Mouse (Mus musculus): Measurements from ENCODE around the gene Syce1l.

Gene Syce1l

DNA sequence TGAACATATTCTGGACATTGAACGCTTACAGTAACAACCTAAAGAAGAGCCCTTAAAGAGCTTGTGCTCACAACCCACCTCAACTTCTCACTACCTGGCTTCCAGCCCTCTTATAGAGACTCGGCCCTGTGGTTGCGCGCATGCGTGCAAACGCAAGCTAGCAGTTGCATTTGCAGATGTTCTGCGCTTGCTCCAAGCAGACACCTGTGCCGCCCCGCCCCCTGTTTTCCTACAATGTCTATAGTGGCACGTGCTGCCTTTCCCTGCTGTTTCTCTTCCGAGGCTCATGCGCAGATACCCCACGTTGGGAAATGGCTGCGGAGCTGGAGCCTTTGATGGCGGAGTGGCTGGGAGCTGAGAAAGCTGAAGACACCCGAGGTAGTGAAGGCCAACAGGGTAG is at the start of gene Syce1l:
TSS of gene Syce1l (plus strand) at position 288 of the 400 bp plus-strand sequence.
- no peak for DNase-seq (ENCODE audit: low spot score)

DNA sequence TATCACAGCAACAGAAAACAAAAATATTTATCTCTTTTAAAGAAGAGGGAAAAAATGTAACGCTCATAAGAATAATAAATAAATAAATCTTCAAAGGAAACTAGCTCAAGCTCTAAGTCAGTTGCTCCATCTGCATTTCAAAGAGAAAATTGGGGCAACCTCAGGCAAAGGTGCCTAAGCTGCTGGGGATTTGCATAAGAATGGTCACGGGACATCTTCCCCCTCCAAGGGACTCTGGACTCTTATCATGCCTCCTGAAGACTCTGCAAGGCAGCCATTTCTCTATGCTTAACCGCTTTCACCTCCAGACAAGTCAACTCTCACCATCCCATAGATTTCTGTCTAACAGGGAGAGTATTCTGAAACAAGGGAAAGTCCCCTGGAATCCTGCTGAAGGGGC is 44.6 kb upstream of the Syce1l start:
- no peak for DNase-seq (ENCODE audit: low spot score)

DNA sequence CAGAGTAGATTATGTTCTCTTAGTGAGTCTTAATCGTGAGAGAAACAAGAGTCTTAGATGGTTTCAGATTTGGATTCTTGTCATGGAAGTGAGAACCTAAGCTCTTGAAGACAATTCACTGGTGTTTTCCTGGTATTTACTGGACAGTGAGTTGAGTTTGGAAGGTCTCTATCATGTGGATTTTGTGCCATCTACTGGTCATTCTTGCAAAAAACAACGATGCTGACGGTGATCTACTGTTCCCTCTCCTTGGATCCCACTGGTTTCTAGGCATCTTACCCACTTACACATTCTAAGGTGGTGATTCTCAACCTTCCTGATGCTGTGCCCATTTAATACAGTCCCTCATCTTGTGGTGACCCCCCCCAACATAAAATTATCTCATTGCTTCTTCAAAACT is 10.4 kb upstream of the Syce1l start:
- DNase-seq (ENCODE audit: low spot score): no peak

DNA sequence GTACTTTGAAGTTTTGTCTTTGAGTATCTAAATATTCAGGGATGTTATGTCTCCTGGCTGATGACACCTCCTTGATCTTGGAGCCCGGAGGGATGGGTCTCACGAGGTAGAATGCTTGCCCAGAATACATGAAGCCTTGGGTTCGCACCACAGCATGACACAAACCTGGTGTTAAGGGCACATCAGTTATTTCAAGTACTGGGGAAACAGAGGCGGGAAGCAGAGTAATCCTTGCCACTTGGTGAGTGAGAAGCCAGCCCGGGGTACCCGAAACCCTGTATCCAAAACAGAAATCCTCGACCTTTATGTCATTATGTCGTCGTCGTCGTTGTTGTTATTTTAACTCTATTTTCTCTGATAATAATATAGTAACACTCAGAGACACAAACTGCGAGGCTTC is 8.9 kb upstream of the Syce1l start:
- no peak for DNase-seq (ENCODE audit: low spot score)

DNA sequence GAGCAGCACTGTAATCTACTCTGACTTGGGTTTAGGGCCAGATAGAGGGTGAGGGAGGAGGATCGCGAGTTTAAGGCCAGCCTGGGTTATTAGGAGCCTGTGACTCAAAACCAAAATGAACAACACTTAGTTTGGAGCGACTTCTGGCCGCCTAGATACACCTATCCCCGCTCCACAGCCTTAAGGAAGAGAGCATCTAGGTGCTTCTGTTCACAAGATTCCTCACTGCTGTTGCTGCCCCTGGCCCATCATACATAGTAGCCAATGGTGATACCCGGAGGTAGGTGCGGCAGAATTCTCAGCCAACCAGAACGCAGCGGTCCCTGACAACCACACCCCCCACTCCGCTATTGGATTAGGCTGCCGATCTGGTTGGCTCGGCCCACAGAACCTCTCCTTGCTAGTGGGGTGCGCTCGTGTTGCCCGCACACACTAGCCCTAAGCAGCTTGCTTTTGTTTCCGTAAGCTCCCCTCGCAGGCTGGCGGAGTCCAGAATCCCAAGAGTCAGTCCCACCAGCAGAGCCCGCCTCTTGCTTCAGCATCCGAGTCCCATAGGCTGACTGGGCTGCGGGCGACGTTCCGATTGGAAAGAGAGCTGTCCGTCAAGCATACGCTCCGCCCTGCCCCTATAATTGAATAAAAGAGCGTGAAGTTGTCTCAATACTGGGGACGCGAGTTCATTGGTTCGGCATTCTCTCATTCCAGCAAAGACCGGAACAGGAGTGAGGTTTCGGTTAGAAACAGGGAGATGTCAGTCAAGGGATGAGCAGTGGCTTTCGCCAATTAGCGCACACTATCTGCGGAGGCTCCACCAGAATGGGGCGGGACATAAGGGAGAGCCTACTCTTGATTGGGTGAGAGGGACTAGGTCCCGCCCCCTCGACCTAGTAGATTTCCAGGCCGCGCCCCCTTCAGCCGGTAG is 8.1 kb upstream of the Syce1l start, which contains the start of gene Mon1b:
TSS of gene Mon1b (plus strand) at position 918 of the 922 bp plus-strand sequence.
- peak; percentile 97 for DNase-seq (ENCODE audit: low spot score)

DNA sequence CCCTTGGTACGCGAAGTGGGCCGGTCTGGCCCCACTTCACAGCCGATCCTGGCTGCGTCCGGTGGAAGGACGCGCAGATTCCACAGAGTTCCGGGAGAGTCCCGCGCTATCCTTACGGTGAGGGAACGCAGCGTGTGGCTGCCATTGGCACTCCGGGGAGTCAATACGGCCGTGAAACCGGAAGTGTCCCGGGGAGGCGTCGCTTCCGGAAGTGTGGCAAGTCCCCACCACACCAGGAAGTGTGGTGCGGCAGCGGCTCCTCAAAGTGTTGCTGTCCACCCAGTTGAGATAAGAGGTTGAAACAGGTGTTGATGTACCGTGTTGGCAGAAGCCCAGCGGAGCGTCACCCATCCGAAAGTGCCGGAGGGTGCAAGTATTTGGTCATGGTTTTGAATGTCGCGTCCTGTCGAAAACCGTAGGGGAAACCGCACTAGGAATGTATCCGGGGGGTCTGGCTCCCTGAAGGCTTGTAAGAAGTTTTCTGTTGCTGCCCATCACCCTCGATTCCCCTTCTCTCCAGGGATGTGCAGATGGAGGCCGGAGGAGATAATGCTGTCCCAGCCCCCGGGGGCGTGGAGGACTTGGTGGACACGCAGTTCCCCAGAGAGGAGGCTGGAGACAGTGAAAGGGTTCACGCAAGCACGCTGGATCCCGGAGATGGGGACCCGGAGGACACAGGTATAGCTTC is 7.3 kb upstream of the Syce1l start:
- no peak for DNase-seq (ENCODE audit: low spot score)

DNA sequence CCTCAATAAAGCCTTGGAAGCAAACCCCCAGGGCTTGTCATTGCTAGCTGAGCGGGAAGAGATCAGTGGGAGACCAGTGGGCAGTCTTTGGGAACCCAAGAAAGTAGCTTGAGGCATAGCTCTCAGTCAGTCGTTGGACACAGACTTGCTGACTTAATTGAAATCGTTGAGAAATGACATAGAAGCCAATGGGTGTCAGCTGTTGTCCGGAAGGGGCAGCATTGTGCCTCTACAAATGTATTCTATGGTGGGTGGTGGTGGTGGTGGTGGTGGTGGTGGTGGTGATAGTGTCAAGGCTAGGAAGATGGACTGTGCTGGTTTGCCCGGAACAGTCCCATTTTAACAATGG is 6.8 kb upstream of the Syce1l start:
- DNase-seq (ENCODE audit: low spot score): no peak

DNA sequence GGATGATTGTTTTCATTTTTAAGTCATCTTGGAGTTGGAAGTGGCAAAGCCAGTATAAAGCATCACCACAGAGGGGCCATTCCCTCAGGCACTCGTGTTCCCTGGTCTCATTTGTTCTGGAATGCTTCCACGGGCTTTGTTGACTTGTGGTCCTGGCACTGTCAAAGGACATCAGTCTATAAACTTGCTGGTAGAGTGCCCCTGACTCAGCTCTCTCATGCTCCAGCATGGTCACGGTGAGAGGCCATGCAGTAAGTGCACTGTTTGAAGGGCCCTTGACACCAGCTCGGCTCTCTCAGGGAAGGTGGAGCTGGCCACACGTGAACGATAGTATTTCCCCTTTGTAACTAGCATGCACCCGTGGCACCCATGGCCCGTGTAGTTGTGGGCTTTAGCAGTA is 2.7 kb upstream of the Syce1l start:
- no peak for DNase-seq (ENCODE audit: low spot score)

DNA sequence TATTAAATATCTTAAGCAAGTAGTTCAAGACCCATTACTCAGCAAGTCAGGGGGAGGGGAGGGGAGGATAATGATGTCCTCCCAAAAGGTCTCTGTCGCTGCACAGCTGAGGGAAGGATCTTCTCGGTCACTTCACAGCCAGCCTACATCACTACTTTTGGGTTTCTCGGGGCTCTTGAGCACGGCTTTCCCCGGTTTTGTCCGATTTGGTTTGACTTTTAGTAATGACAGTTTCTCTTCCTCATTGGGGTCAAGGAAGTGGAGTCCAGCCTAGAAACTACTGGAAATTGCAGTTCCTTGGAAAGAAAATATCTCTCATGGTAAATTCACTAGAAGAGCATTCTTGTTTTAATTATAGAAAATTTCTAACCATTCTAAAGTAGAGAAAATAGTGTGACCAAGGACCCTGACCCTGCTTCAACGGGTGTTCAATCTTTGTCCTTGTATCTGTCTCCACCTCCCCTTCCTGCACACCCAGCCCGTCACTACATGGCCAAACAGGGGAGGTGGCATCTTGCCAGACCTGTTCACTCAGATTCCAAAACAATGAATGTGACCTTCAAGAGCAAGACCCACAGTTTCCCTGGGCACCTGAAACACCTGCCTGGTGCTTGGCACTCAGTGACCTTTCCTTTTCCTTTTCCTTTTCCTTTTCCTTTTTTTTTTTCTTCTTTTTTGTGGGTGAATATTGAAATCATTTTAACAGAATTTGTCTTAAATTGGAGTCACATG is 632 bp downstream of the Syce1l start:
- no peak for DNase-seq (ENCODE audit: low spot score)

DNA sequence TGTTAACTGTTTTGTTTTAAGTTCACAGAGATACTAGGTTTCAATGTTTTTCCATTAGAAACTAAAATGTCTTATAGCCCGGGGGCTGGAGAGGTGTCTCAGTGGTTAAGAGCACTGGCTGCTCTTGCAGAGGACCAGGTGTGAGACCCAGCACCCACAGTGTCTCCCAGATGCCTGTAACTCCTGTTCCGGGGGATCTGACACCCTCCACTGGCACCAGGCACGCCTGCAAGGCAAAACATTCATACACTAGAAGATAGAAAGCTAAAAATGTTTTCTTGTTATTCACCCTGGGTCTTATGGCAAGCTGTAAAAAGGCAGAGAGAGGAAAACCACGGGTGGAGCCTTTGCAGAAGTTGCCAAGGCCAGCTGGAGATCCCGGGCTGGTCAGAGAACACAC is 2.2 kb downstream of the Syce1l start:
- no peak for DNase-seq (ENCODE audit: low spot score)

DNA sequence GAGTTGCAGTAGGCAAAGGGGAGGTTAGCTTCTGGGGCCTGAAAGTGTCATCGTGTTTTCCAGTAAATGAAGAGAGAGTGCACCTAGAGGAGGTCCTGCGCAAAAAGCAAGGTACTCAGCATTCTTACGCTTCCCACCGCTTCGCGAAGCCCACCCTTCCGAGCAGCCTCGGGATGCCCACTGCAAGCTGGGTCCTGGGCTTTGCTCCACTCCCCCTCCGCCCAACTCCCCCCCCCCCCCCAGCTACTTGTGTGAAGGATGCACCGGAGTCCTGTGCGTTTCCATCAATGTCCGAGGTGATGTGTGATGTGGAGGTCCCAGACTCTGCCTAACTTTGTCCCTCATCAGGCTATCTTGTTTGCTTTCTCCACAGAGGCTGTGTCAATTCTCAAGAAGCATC is 9.4 kb downstream of the Syce1l start:
- DNase-seq (ENCODE audit: low spot score): no peak

DNA sequence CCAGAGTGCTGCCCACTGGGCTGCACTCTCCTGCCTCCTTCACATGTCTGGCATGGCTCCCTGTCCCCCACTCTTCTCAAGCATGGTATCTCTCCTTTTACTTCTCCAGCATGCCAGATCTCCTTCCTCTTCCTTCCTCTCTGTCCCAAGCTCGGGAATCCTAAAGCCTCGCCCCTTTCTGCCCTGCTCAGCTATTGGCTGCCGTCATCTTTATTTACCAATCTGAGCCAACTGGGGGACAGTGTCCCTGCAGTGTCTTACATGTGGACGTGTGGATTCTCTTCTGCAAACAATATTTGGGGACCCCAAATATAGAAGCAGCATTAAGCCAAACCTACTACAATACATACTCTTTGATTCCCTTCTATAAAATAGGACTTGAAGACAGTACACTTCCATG is 10.1 kb downstream of the Syce1l start:
- DNase-seq (ENCODE audit: low spot score): no peak

DNA sequence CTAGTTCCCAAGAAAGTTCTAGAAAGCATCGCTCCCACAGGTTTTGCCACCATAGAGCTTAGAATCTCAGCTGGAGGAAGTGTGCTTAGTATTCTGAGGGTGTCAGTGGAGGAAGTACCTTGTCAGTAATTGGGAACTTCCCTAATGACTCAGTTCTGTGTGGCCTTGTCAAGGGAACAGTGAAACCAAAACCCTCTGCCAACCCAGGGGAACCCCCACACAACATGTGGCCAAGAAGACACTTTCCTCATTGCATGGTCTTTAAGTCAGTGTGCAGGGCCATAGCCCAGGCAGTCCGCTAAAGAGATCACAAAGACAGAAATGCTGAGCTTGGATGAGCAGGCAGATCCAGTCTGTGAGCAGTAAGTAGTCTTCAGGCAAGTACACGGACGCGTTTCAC is 13.1 kb downstream of the Syce1l start:
- no peak for DNase-seq (ENCODE audit: low spot score)

DNA sequence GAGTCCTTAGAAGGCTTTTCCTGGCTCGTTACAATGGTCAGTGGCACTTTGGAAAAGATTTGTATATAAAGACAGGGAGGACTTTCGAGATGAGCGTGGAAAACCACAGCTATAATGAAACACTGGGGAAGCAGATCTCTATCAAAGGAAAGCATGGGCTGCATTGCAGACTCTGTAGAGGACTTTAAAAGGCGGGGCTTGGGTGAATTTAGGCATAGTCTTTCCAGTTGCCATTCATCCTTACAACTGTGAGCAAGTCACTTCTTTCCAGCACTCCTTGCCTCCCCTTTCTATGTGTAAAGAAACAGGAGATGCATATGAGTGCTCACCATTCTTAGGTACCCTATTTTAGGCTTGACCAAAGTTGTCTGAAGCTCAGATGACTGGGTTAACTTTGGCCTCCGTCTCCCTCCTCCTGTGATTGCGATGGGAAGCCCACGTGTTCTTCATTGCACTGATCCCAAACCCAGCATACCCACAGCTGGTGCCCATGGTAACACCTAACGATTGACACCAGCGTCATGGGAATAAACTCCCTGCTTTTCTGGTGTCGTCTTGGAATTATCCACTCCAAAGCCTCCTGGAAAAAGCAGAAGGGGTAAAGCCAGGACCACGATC is 13.8 kb downstream of the Syce1l start:
- no peak for DNase-seq (ENCODE audit: low spot score)

DNA sequence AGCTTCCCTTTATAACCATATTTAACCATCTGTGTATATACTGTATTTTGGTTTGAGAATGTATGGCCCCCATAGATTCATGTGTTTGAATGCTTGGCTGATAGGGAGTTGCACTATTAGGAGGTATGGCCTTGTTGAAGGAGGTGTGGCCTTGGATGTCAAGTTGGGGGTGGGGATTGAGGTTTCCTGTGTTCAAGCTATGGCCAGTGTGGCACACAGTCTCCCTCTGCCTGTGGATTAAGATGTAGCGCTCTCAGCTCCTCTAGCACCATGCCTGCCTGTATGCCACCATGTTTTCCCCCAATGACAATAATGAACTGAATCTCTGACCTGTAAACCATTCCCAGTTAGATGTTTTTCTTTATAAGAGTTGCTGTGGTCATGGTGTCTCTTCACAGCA is 17.1 kb downstream of the Syce1l start:
- DNase-seq (ENCODE audit: low spot score): no peak

DNA sequence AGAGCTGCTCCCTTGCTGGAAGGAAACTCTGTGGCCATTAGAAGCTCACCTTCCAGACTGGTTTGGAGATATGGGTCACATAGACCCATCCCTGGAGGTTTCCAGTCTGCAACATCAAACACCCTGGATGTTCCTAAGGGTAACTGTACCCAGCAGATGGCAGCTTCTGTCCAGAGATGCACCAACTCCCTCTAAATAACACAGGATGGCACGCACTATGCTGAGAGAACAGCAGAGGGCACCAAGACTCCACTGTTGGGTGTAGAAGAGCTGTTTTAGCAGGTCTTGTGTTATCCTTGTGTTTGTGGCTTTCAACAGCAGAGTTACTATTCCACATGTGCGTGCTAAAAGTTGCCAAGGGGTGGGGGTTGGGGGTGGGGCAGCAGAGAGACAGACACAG is 21.5 kb downstream of the Syce1l start:
- DNase-seq (ENCODE audit: low spot score): peak; percentile 62

DNA sequence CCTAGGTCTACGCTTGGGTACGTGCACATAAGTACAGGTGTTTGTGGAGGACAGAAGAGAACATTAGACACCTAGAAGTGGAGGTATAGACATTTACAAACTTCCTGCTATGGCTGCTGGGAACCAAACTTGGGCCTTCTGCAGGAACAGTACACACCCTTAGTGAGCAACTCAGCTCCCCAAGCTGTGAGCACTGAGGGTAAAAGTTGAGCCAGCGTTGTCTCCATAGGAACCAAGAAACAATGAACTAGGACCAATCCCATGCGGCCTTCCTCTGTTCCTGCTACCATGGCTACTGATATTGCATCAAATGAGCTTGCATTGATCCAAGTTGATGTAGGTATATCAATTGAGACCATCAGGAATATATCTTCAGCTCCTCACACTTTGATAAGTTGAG is 22.0 kb downstream of the Syce1l start:
- DNase-seq (ENCODE audit: low spot score): no peak

DNA sequence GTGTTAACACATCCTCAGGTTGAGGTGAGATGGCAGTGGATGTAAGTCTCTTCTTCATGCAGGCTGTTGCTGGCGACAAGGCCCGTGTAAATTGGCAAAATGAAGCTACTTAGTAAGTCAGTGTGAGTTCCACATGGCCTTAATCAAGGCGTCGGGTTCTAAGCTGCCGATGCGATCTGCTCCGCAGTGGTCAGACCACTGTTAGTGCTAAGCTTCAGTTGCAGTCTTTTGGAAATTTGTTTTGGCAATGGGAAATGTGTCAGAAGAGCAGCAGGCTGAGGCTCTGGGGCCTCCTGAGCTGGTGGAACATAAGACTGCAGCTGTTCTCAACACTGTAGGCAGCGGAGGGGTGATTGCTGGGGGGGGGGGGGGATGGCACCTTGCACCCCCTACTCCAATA is 22.9 kb downstream of the Syce1l start:
- DNase-seq (ENCODE audit: low spot score): no peak

DNA sequence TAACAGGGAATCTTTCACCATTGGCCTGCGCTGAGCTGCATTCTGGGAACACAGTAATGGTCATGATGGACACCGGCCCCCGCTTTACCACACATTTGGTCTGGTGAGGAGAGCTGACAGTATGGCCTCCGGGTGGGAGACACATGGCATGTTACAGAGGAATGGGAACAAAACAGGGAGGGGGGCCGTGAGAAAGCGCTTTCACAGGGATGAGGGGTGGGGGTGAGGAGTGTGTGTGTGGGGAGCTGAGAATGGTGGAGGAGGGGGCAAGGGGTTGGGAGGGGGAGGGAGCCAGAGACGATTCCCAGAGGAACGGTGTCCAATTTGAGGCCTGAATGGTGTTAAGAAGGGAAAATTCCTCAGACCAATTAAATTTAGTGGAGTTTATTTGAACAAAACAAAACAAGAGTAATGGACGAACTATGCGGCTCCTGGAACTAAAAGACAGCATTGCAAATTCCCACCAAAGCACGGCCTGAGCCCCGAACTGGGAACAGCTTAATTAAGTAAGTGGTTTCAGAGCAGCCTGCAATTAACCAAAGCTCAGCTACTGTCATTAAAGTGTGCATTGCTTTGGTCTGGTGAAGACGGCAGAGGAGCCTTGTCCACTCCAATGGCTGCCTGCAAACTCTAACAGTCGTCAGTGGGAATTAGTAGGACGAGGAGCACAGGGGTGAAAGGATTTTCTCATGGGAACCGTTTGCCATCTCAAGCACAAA is 23.9 kb downstream of the Syce1l start:
- DNase-seq (ENCODE audit: low spot score): no peak

DNA sequence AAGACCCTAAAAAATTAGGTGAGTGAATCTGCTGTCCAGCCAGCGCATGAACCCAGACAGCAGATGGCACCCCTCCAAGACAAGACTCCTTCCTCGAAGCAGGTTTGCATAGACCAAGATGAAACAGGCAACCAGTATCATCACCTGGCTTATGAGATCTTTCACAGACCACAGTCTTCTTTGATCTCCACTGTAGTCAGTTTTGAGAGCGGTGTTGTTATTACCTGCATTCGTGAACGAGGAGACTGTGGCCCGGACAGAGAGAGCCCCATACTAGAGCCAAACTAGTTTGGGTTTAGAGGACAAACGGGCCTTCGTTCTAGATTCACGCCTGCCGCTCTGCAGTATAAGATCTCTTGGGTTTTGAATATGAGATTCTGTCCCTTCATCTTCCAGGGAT is 26.9 kb downstream of the Syce1l start:
- no peak for DNase-seq (ENCODE audit: low spot score)

DNA sequence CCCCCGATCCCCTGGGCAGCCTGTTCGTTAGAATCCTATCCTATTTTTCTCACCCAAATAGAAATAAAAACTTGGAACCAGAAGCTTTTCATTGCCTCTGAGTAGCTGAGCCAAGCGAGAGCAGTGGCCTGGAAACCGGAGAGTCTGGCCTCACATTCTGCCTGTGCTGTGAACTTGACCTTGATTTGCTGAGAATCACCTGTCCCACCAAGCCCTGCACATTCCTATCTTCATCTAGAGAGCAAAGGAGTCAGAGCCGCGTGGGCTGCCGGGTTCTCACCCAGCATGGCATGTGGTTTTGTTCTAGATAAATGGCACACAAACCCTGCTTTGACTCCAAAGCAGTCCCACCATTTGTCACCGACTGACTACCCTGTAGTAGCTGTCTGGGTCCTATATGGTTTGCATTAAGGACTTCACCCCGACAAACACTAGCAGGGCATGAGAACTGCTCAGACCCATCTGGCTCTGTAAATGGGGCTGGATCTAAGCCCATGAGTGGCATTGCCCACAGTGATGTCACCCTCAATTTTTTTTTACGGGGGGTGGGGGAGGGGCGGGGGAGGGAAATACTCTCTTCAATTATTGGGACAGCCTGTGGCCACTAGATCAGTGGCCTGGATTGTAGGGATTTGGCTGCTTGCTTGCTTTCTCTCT is 29.7 kb downstream of the Syce1l start:
- no peak for DNase-seq (ENCODE audit: low spot score)
